Mouse (Mus musculus): ENCODE results near the gene Unc45b. TPM values are rescaled to one million over a fixed set of nuclear protein-coding genes. Genes with fewer than 3 reads are reported as not detected.
A peak's percentile ranks its signal among the peaks of the same experiment; 100 is the strongest.

The Unc45b gene
- polyA plus RNA-seq, 1 experiment from 2014 or later: 1.1 TPM

DNA sequence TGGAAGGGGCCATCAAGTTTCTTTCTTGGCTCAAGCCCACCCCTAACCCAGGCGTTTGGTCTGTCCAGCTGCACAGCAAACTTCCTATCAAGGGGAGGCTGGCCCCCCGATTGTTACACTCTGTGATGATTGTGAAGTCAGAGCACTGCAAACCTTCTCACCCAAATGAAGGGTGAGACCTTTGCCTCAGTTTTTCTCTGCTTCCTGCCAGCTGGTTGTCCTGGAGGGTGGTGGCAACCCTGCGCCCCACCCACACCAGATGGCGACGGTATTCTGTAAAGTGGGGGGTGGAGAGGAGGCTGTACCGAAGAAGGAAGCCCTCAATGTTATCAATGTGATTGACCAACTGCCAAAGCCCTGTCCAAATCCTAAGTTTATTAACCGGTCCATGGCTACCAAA is 18.4 kb upstream of the Unc45b start, which contains the start of gene Fndc8:
Gene Fndc8, plus strand, starts transcription at position 189 of the 400 bp plus-strand sequence.
- no peaks in the 10 kb centered on the region for H3K9me3 ChIP-seq (replicated peaks)

DNA sequence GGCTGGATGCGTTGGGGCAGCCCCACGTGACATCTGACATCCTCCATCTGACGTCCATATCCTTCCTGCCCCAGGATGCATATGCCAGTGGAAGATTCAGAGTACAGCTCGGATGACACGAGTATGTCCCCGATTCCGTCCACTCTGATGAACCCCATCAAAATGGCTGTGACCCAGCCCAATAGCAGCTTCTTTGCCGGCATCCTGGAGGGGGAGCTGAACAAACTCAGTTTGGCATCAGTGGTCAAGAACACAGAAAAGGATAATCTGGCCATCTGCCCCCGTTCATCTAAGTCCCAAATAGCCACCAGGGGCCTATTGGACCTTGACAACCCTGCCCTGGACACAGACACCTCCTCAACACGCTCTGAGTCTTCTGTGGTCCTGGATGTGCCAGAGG is 12.9 kb upstream of the Unc45b start:
- Histone ChIP-seq H3K27ac (no peak overlapping the region), H3K4me2 (no peak overlapping the region), H3K4me3 (replicated peaks) (no peak overlapping the region), H3K9me3 (replicated peaks) (no peaks in the 10 kb centered on the region), H3K36me3 (peaks cover 40% of the 10 kb centered on the region), H3K4me1 (replicated peaks) (no peaks in the 10 kb centered on the region), H3K27me3 (no peaks in the 10 kb centered on the region), H3K9ac (no peak overlapping the region)
- ATAC-seq (ENCODE audit: low read depth): no peak
- no peak for DNase-seq
- 71% methylated on average over 10 of the region's 10 CpGs for WGBS (ENCODE audit: insufficient replicate concordance)

More for the DNA sequence above, 18.4 kb upstream of the Unc45b start, which contains the start of gene Fndc8:
- Histone ChIP-seq H3K36me3 (no peaks in the 10 kb centered on the region), H3K4me1 (replicated peaks) (peaks cover 28% of the 10 kb centered on the region), H3K4me3 (replicated peaks) (no peak within 1 kb of the TSS), H3K4me2 (no peak within 1 kb of the TSS), H3K27ac (no peak within 1 kb of the TSS), H3K9ac (no peak within 1 kb of the TSS), H3K27me3 (peaks cover 11% of the 10 kb centered on the region; the same call in 1 of the 2 replicates)
- DNase-seq (no peak), ATAC-seq (ENCODE audit: low read depth) (no peak)
- 37% methylated on average over 7 of the region's 7 CpGs for WGBS (ENCODE audit: insufficient replicate concordance)

DNA sequence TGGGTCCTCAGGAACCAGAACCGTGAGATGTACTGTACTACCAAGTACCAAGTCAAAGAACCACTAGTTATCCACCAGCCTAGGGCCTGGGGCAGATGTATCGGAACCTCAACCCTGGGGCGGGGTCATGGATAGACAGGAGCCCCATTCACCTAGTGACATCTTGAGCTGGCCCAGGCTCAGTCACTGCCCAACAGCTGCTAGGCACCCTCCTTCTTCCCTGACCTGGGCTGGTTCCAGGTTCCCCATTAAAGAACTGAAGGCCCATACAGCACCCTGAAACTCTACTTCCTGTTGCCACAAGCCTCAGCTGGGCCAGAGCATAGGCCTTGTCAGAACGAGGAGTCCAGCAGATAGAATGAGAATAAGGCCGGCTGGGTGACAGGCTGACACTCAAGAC is 10.6 kb upstream of the Unc45b start:
- no peaks in the 10 kb centered on the region for H3K27me3 ChIP-seq
- no peak for DNase-seq
- WGBS (ENCODE audit: insufficient replicate concordance): 76% methylated on average over 5 of the region's 5 CpGs
- no peak overlapping the region for H3K4me2 ChIP-seq
- ATAC-seq (ENCODE audit: low read depth): no peak
- H3K36me3 ChIP-seq: peaks cover 62% of the 10 kb centered on the region
- no peak overlapping the region for H3K9ac ChIP-seq
- H3K4me1 ChIP-seq (replicated peaks): no peaks in the 10 kb centered on the region
- no peak overlapping the region for H3K27ac ChIP-seq
- H3K4me3 ChIP-seq (replicated peaks): no peak overlapping the region
- no peaks in the 10 kb centered on the region for H3K9me3 ChIP-seq (replicated peaks)

- Histone ChIP-seq H3K9ac (no peak overlapping the region), H3K27me3 (no peaks in the 10 kb centered on the region), H3K9me3 (replicated peaks) (no peaks in the 10 kb centered on the region), H3K4me1 (replicated peaks) (peaks cover 19% of the 10 kb centered on the region), H3K4me2 (no peak overlapping the region), H3K36me3 (peaks cover 81% of the 10 kb centered on the region), H3K4me3 (replicated peaks) (no peak overlapping the region), H3K27ac (no peak overlapping the region)
- DNase-seq: no peak
- WGBS (ENCODE audit: insufficient replicate concordance): 91% methylated on average over 20 of the region's 20 CpGs
- ATAC-seq (ENCODE audit: low read depth): no peak
Observed at GRCm38 (mm10) chr11:82901606-82902310, 8.6 kb upstream of the Unc45b start.

DNA sequence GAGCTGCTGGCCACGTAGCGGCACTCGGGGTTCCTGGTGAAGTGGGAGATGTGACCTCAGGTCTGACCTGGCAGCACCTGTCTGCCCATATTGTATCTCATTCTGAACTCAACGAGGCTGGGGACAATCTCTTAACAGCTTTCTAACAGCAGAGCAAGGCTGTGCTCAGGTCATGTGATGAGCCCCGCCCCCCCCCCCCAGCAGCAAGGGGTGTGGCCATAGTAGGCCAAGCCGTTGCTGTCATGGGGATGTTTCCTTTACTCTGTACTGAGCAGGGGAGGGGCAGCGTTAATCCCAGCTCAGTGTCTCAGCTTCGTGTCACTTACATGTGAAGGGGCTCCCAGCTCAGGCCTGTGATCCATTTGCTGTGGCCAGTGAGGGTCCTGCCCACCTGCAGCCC is 5.4 kb upstream of the Unc45b start:
- H3K4me3 ChIP-seq (replicated peaks): no peak overlapping the region
- H3K36me3 ChIP-seq: peaks cover 67% of the 10 kb centered on the region
- no peak overlapping the region for H3K4me2 ChIP-seq
- peaks cover 38% of the 10 kb centered on the region for H3K4me1 ChIP-seq (replicated peaks)
- no peak overlapping the region for H3K27ac ChIP-seq
- H3K9ac ChIP-seq: no peak overlapping the region
- WGBS (ENCODE audit: insufficient replicate concordance): 44% methylated on average over 8 of the region's 8 CpGs
- H3K27me3 ChIP-seq: no peaks in the 10 kb centered on the region
- peak; percentile 50 for ATAC-seq (ENCODE audit: low read depth)
- no peak for DNase-seq
- H3K9me3 ChIP-seq (replicated peaks): no peaks in the 10 kb centered on the region

- Histone ChIP-seq H3K9me3 (replicated peaks) (no peaks in the 10 kb centered on the region), H3K4me3 (replicated peaks) (no peak overlapping the region), H3K27ac (no peak overlapping the region), H3K9ac (no peak overlapping the region), H3K4me2 (no peak overlapping the region), H3K27me3 (peaks cover under 1% of the 10 kb centered on the region; the same call in 1 of the 2 replicates), H3K4me1 (replicated peaks) (peaks cover 38% of the 10 kb centered on the region), H3K36me3 (peaks cover 59% of the 10 kb centered on the region)
- DNase-seq: no peak
- ATAC-seq (ENCODE audit: low read depth): no peak
- 87% methylated on average over 5 of the region's 5 CpGs for WGBS (ENCODE audit: insufficient replicate concordance)
Observed at GRCm38 (mm10) chr11:82905816-82906215, 4.5 kb upstream of the Unc45b start.

- DNase-seq (peak; percentile 85), ATAC-seq (ENCODE audit: low read depth) (peak; percentile 72)
- H3K9me3 ChIP-seq (replicated peaks): no peaks in the 10 kb centered on the region
- under 1% methylated on average over 73 of the region's 73 CpGs for WGBS (ENCODE audit: insufficient replicate concordance)
- peak within 1 kb of the TSS; percentile 80 for H3K4me3 ChIP-seq (replicated peaks)
- peaks cover 14% of the 10 kb centered on the region; the same call in 1 of the 2 replicates for H3K27me3 ChIP-seq
- H3K9ac ChIP-seq: peak within 1 kb of the TSS; percentile 84
- no peak within 1 kb of the TSS; the same call in 1 of the 2 replicates for H3K27ac ChIP-seq
- peaks cover 38% of the 10 kb centered on the region for H3K36me3 ChIP-seq
- peak within 1 kb of the TSS; percentile 90 for H3K4me2 ChIP-seq
- H3K4me1 ChIP-seq (replicated peaks): peaks cover 38% of the 10 kb centered on the region
Observed at GRCm38 (mm10) chr11:82907651-82908607, 2.4 kb upstream of the Unc45b start, which contains the start of gene Nle1. Nle1 (minus strand) TSS chr11:82908411.

GRCm38 (mm10) chr11:82908608-82908989 is 1.8 kb upstream of the Unc45b start:
- DNase-seq: no peak
- Histone ChIP-seq H3K4me3 (replicated peaks) (peak overlapping the region; percentile 80), H3K27ac (no peak overlapping the region), H3K9ac (peak overlapping the region; percentile 84), H3K9me3 (replicated peaks) (no peaks in the 10 kb centered on the region), H3K4me1 (replicated peaks) (peaks cover 38% of the 10 kb centered on the region), H3K27me3 (peaks cover 21% of the 10 kb centered on the region), H3K36me3 (peaks cover 31% of the 10 kb centered on the region), H3K4me2 (peak overlapping the region; percentile 90)
- 54% methylated on average over 9 of the region's 10 CpGs for WGBS (ENCODE audit: insufficient replicate concordance)
- no peak for ATAC-seq (ENCODE audit: low read depth)

GRCm38 (mm10) chr11:82910679-82911389 is 484 bp downstream of the Unc45b start:
- WGBS (ENCODE audit: insufficient replicate concordance): 57% methylated on average over 11 of the region's 11 CpGs
- H3K27ac ChIP-seq: no peak overlapping the region
- no peak overlapping the region for H3K9ac ChIP-seq
- DNase-seq (no peak), ATAC-seq (ENCODE audit: low read depth) (no peak)
- H3K4me2 ChIP-seq: no peak overlapping the region
- peaks cover 32% of the 10 kb centered on the region for H3K27me3 ChIP-seq
- peaks cover 9% of the 10 kb centered on the region for H3K36me3 ChIP-seq
- H3K4me3 ChIP-seq (replicated peaks): no peak overlapping the region
- H3K4me1 ChIP-seq (replicated peaks): peaks cover 28% of the 10 kb centered on the region
- H3K9me3 ChIP-seq (replicated peaks): no peaks in the 10 kb centered on the region

GRCm38 (mm10) chr11:82914711-82915352 is 4.5 kb downstream of the Unc45b start:
- Histone ChIP-seq H3K4me1 (replicated peaks) (no peaks in the 10 kb centered on the region; the same call in 1 of the 2 replicates), H3K9ac (no peak overlapping the region), H3K36me3 (no peaks in the 10 kb centered on the region), H3K4me2 (peak overlapping the region; percentile 41), H3K27me3 (peaks cover 39% of the 10 kb centered on the region), H3K9me3 (replicated peaks) (no peaks in the 10 kb centered on the region), H3K27ac (no peak overlapping the region), H3K4me3 (replicated peaks) (no peak overlapping the region)
- ATAC-seq (ENCODE audit: low read depth) (0 out of 2 replicates have a peak, but pooled peaks have one; percentile 18), DNase-seq (peak; percentile 43)
- 8% methylated on average over 16 of the region's 16 CpGs for WGBS (ENCODE audit: insufficient replicate concordance)
